ENCODE assay signal across 8 mouse cellular contexts in genomic region chr4:87570470-87570891, GRCm38 (mm10).
DNase-seq lines count a peak whose midpoint lies in the region; ATAC-seq and TF ChIP-seq lines count a peak whose summit lies in the region.

No protein-coding gene starts in this region.

- 58% methylated on average over 13 of the region's 13 CpGs for WGBS in embryonic facial prominence, embryonic 14.5 days
- 80% methylated on average over 13 of the region's 13 CpGs for WGBS in embryonic facial prominence, embryonic 10.5 days
- 43% methylated on average over 13 of the region's 13 CpGs for WGBS in forebrain, embryonic 16.5 days
- WGBS in neural tube, embryonic 13.5 days = 11% methylated on average over 13 of the region's 13 CpGs

- no peak for TF ChIP-seq CTCF in left cerebral cortex, adult 2 months (IDR thresholded peaks at IDR 0.05)

- no peak overlapping the region for H3K4me3 ChIP-seq in embryonic facial prominence, embryonic 14.5 days (ENCODE audit: low read depth, low read length)
- H3K4me3 ChIP-seq in embryonic facial prominence, embryonic 10.5 days = no peak overlapping the region
- H3K4me3 ChIP-seq in forebrain, embryonic 16.5 days (replicated peaks; ENCODE audit: low read length) = peak overlapping the region; percentile 24; the same call in 1 of the 2 replicates
- H3K4me3 ChIP-seq in left cerebral cortex, adult 2 months = peak overlapping the region; percentile 26; the same call in 1 of the 2 replicates
- H3K4me3 ChIP-seq in neural tube, embryonic 13.5 days = peak overlapping the region; percentile 20

- ATAC-seq in embryonic facial prominence, embryonic 14.5 days (ENCODE audit: low read depth) = peak; percentile 79; the same call in 1 of the 2 replicates
- ATAC-seq in forebrain, embryonic 16.5 days = peak; percentile 97
- ATAC-seq in neural tube, embryonic 13.5 days (ENCODE audit: low read depth) = peak; percentile 97

- no peak overlapping the region for H3K9ac ChIP-seq in embryonic facial prominence, embryonic 14.5 days (ENCODE audit: low read depth, low read length)
- 0 out of 2 replicates have a peak overlapping the region, but pooled peaks have one; percentile 9 for H3K9ac ChIP-seq in forebrain, embryonic 16.5 days (replicated peaks; ENCODE audit: low read depth, low read length)
- H3K9ac ChIP-seq in neural tube, embryonic 13.5 days = peak overlapping the region; percentile 58; the same call in 1 of the 2 replicates

- no peak overlapping the region for H3K27ac ChIP-seq in embryonic facial prominence, embryonic 14.5 days (replicated peaks; ENCODE audit: low read depth, low read length)
- no peak overlapping the region for H3K27ac ChIP-seq in embryonic facial prominence, embryonic 10.5 days (replicated peaks)
- H3K27ac ChIP-seq in forebrain, embryonic 16.5 days (ENCODE audit: low read length) = no peak overlapping the region
- no peak overlapping the region for H3K27ac ChIP-seq in left cerebral cortex, adult 2 months
- peak overlapping the region; percentile 74 for H3K27ac ChIP-seq in neural tube, embryonic 13.5 days (replicated peaks)

- H3K36me3 ChIP-seq in embryonic facial prominence, embryonic 14.5 days (ENCODE audit: control insufficient read depth, insufficient read depth, low read length) = no peaks in the 10 kb centered on the region
- H3K36me3 ChIP-seq in embryonic facial prominence, embryonic 10.5 days (replicated peaks) = no peaks in the 10 kb centered on the region
- no peaks in the 10 kb centered on the region for H3K36me3 ChIP-seq in forebrain, embryonic 16.5 days (ENCODE audit: control insufficient read depth, insufficient read depth)
- no peaks in the 10 kb centered on the region for H3K36me3 ChIP-seq in neural tube, embryonic 13.5 days

- H3K27me3 ChIP-seq in embryonic facial prominence, embryonic 14.5 days (replicated peaks; ENCODE audit: control insufficient read depth, insufficient read depth, low read length) = no peaks in the 10 kb centered on the region
- no peaks in the 10 kb centered on the region for H3K27me3 ChIP-seq in embryonic facial prominence, embryonic 10.5 days (replicated peaks; ENCODE audit: low read depth, poor library complexity, severe bottlenecking)
- H3K27me3 ChIP-seq in forebrain, embryonic 16.5 days (replicated peaks; ENCODE audit: control insufficient read depth, insufficient read depth, low read length) = no peaks in the 10 kb centered on the region
- 0 out of 2 replicates have a peak, but pooled peaks cover 2% of the 10 kb centered on the region for H3K27me3 ChIP-seq in neural tube, embryonic 13.5 days

- no peaks in the 10 kb centered on the region for H3K9me3 ChIP-seq in embryonic facial prominence, embryonic 14.5 days (ENCODE audit: control insufficient read depth, low read length)
- no peaks in the 10 kb centered on the region for H3K9me3 ChIP-seq in embryonic facial prominence, embryonic 10.5 days
- no peaks in the 10 kb centered on the region for H3K9me3 ChIP-seq in forebrain, embryonic 16.5 days (ENCODE audit: control insufficient read depth, low read length)
- no peaks in the 10 kb centered on the region for H3K9me3 ChIP-seq in neural tube, embryonic 13.5 days

- no peak overlapping the region for H3K4me2 ChIP-seq in embryonic facial prominence, embryonic 14.5 days (ENCODE audit: low read depth, low read length)
- peak overlapping the region; percentile 33 for H3K4me2 ChIP-seq in forebrain, embryonic 16.5 days (ENCODE audit: low read length)
- H3K4me2 ChIP-seq in neural tube, embryonic 13.5 days = peak overlapping the region; percentile 46

- peak; percentile 60 for DNase-seq in embryonic facial prominence, embryonic 14.5 days (ENCODE audit: low spot score)
- no peak for DNase-seq in embryonic facial prominence, embryonic 10.5 days (ENCODE audit: low spot score)
- peak; percentile 58 for DNase-seq in Muller cell, postnatal 12 days (ENCODE audit: inconsistent ontology term)
- peak; percentile 15 to 23 for DNase-seq in left cerebral cortex, adult 2 months (ENCODE audit: extremely low spot score in 1 of 2, low spot score in 2 of 2)
- DNase-seq in urinary bladder, postnatal 36 days (ENCODE audit: low spot score in 2 of 2) = no peak
- no peak for DNase-seq in heart, postnatal 4 days

- no peaks in the 10 kb centered on the region for H3K4me1 ChIP-seq in embryonic facial prominence, embryonic 14.5 days (ENCODE audit: control insufficient read depth, insufficient read depth, low read length)
- no peaks in the 10 kb centered on the region for H3K4me1 ChIP-seq in embryonic facial prominence, embryonic 10.5 days
- peaks cover 3% of the 10 kb centered on the region for H3K4me1 ChIP-seq in forebrain, embryonic 16.5 days (replicated peaks; ENCODE audit: control insufficient read depth, insufficient read depth, low read length)
- H3K4me1 ChIP-seq in neural tube, embryonic 13.5 days (replicated peaks) = peaks cover 19% of the 10 kb centered on the region

- intact Hi-C loops in left cerebral cortex, adult 2 months (cut with DNase I) = no loop called here

Comparison
In these comparisons a context has a peak if more than half of its experiments do, and no peak if none do; other contexts are left out.
1. DNase-seq: peak in embryonic facial prominence, embryonic 14.5 days (single experiment), Muller cell, postnatal 12 days (single experiment) and left cerebral cortex, adult 2 months (2 of 2); none in embryonic facial prominence, embryonic 10.5 days (single experiment), urinary bladder, postnatal 36 days (0 of 2) and heart, postnatal 4 days (single experiment).
2. H3K4me3 ChIP-seq: peak in forebrain, embryonic 16.5 days (single experiment), left cerebral cortex, adult 2 months (single experiment) and neural tube, embryonic 13.5 days (single experiment); none in embryonic facial prominence, embryonic 14.5 days (single experiment) and embryonic facial prominence, embryonic 10.5 days (single experiment).
3. Peak in every context shown above with its lines, with median percentiles within 50 percentile points of each other: ATAC-seq.